Mouse (Mus musculus) spleen, adult 2 months (tissue): ENCODE data around the gene Cdkn2d.

Source experiments
- CTCF ChIP-seq: fragments of 200-500 bp; IDR thresholded peaks from 2 replicates; pipeline ENCODE4 v1.5.1; 2011; ENCODE audit warnings: mild to moderate bottlenecking, inconsistent platforms; ENCODE audit not compliant: insufficient read depth, insufficient read length, insufficient replicate concordance; ENCODE audit errors: extremely low read depth
- POLR2A ChIP-seq: fragments of 200-500 bp; IDR thresholded peaks from 2 replicates; pipeline ENCODE4 v1.6.1; 2011; ENCODE audit warnings: low read depth, low read length, inconsistent platforms

- no peak for TF ChIP-seq POLR2A
- TF ChIP-seq CTCF, result no peak
Observed at GRCm38 (mm10) chr9:21316696-21317095, 25.5 kb upstream of the Cdkn2d start.
